In the genomic region with DNA sequence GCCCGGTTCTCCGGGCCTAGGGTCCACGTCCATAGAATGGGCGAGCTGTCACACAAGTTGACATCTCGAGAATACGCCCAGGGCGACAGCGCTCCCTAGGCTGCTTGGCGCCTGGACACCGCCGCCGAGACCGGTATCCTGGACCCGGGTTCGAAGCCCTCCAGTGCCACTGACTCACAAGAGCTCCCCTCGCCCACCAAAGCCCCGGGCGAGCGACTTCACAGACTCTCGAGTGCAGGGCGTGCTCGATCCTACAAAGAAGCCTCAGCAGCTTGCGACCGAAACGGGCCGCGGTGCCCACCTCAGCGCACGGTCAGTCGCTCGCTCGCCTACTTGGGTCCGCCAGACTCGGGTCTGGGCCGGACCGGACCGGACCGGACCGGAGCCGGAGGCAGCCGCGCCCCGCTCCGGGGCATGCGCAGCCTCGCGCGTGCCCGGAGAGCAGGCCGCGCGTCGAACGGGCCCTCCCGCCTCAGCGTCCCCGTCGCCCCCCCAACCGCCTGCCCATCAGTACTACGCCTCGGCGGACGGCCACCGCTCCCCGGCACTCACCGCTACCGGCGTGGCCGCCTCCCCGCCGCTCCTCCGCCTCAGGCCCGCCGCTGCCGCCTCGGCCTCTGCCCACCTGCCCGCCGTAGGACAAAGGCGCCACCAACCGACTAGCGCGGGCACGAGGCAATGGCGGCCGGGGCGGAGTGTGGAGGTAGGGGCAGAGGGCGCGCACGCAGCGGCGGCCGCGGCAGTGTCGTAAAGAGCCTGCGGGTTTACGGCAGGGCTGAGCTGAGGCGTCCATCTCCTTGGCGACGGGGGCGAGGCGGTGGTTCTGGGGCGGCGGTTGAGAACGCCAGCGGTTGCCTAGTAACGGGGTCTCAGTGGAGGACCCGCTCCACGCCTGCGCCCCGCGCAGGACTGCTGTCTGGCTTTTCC, we compare ENCODE assay signal across 7 mouse cellular contexts. TPM values are rescaled to one million over a fixed set of nuclear protein-coding genes. Genes with fewer than 3 reads are reported as not detected.
DNase-seq lines count a peak whose midpoint lies in the region; ATAC-seq lines count a peak whose summit lies in the region.

A gene (minus strand): TSS at position 737 of the 927 bp plus-strand sequence.

- no peaks in the 10 kb centered on the region for H3K36me3 ChIP-seq in intestine, embryonic 16.5 days (ENCODE audit: control insufficient read depth, insufficient read depth, low read length)
- no peaks in the 10 kb centered on the region for H3K36me3 ChIP-seq in midbrain, embryonic 11.5 days (ENCODE audit: control insufficient read depth, insufficient read depth, low read length)

- H3K9ac ChIP-seq in intestine, embryonic 16.5 days (ENCODE audit: low read depth, low read length) = peak within 1 kb of the TSS; percentile 99
- peak within 1 kb of the TSS; percentile 99 for H3K9ac ChIP-seq in midbrain, embryonic 11.5 days (ENCODE audit: low read length)

- under 1% methylated on average over 106 of the region's 111 CpGs for WGBS in intestine, embryonic 16.5 days
- WGBS in midbrain, embryonic 11.5 days = under 1% methylated on average over 110 of the region's 111 CpGs

- intact Hi-C loops in left cerebral cortex, postnatal 36 days (cut with DNase I) = loop anchor here (2.0 kb wide), 2 partner anchors 66 to 122 kb away; no protein-coding TSS in a partner anchor

- 0 out of 2 replicates have a peak, but pooled peaks cover 3% of the 10 kb centered on the region for H3K27me3 ChIP-seq in intestine, embryonic 16.5 days (replicated peaks; ENCODE audit: control insufficient read depth, insufficient read depth, low read length)
- no peaks in the 10 kb centered on the region for H3K27me3 ChIP-seq in midbrain, embryonic 11.5 days (ENCODE audit: control insufficient read depth, insufficient read depth, low read length)

- ATAC-seq in intestine, embryonic 16.5 days = peak; percentile 97
- peak; percentile 98 for ATAC-seq in midbrain, embryonic 11.5 days (ENCODE audit: low FRiP score)

- H3K4me2 ChIP-seq in intestine, embryonic 16.5 days (ENCODE audit: low read depth, low read length) = peak within 1 kb of the TSS; percentile 83
- peak within 1 kb of the TSS; percentile 87 for H3K4me2 ChIP-seq in midbrain, embryonic 11.5 days

- DNase-seq in adrenal gland, adult 2 months = peak; percentile 99
- peak; percentile 96 for DNase-seq in embryo, embryonic 11.5 days (ENCODE audit: low read depth, low spot score)
- DNase-seq in gastrocnemius, postnatal 4 days (ENCODE audit: low spot score in 2 of 2) = peak; percentile 97 to 98
- DNase-seq in left cerebral cortex, postnatal 36 days (ENCODE audit: low spot score in 2 of 2) = peak; percentile 99
- DNase-seq in midbrain, embryonic 11.5 days (ENCODE audit: low spot score, missing footprints) = peak; percentile 99
- DNase-seq in skeletal muscle tissue, adult 2 months (ENCODE audit: low read depth, low spot score) = peak; percentile 92

- peak within 1 kb of the TSS; percentile 98 for H3K4me3 ChIP-seq in intestine, embryonic 16.5 days (ENCODE audit: low read length)
- peak within 1 kb of the TSS; percentile 99 for H3K4me3 ChIP-seq in midbrain, embryonic 11.5 days (ENCODE audit: low read depth, low read length)

- H3K4me1 ChIP-seq in intestine, embryonic 16.5 days (ENCODE audit: control insufficient read depth, insufficient read depth, low read length) = peaks cover 10% of the 10 kb centered on the region
- peaks cover 24% of the 10 kb centered on the region for H3K4me1 ChIP-seq in midbrain, embryonic 11.5 days (ENCODE audit: control insufficient read depth, insufficient read depth, low read length)

- peak within 1 kb of the TSS; percentile 76; the same call in 1 of the 2 replicates for H3K27ac ChIP-seq in intestine, embryonic 16.5 days (ENCODE audit: low read length)
- H3K27ac ChIP-seq in midbrain, embryonic 11.5 days (ENCODE audit: low read depth, low read length) = peak within 1 kb of the TSS; percentile 94

- H3K9me3 ChIP-seq in intestine, embryonic 16.5 days (ENCODE audit: control insufficient read depth, low read length) = no peaks in the 10 kb centered on the region
- H3K9me3 ChIP-seq in midbrain, embryonic 11.5 days (ENCODE audit: control insufficient read depth, low read length) = no peaks in the 10 kb centered on the region

RNA-seq across cellular contexts. Expression of the gene that starts here (rescaled TPM):
- total RNA-seq in adrenal gland, adult 2 months (2021) = 10 to 100 TPM; 21.0 to 37.6 TPM
- 22.3 and 22.6 TPM in 2 replicates for polyA plus RNA-seq in adrenal gland, adult 2 months (2012; rRNA removed)
- total RNA-seq in gastrocnemius, postnatal 4 days (2021) = 10 to 100 TPM; 31.4 to 34.4 TPM
- 41.4 and 42.4 TPM in 2 replicates for polyA plus RNA-seq in intestine, embryonic 16.5 days (2015; fragmentation: Nextera tagmentation; extraction: Ambion mirVana)
- 10 to 100 TPM; 41.4 to 66.1 TPM for total RNA-seq in left cerebral cortex, postnatal 36 days (2021)
- polyA plus RNA-seq in midbrain, embryonic 11.5 days (2014; fragmentation: Nextera tagmentation; extraction: Ambion mirVana) = 76.9 and 85.6 TPM in 2 replicates

Comparison
In these comparisons a context has a peak if more than half of its experiments do, and no peak if none do; other contexts are left out.
1. Peak in every context shown above with its lines: DNase-seq, ATAC-seq, H3K4me3 ChIP-seq and H3K27ac ChIP-seq.